Mouse (Mus musculus) cerebellum, adult 2 months (tissue): ENCODE measurements around the gene Grin3b. TPM values are rescaled to one million over a fixed set of nuclear protein-coding genes. Genes with fewer than 3 reads are reported as not detected.

ENCODE experiments used
- DNase-seq, 2 experiments: peaks; one replicate each; pipeline ENCODE4 v3.0.0; 2021
- H3K27ac ChIP-seq: fragments of 200-500 bp; 2 replicates; pipeline ENCODE4 v1.5.1; 2012; ENCODE audit warnings: low read length, control low read depth, inconsistent platforms; ENCODE audit not compliant: insufficient read depth
- H3K27me3 ChIP-seq: fragments of 200-500 bp; 2 replicates; pipeline ENCODE4 v1.6.1; 2012; ENCODE audit warnings: inconsistent platforms, mild to moderate bottlenecking, low read length, moderate library complexity; ENCODE audit not compliant: control insufficient read depth, insufficient read depth
- H3K4me1 ChIP-seq: fragments of 200-500 bp; 2 replicates; pipeline ENCODE4 v1.6.1; 2011; ENCODE audit warnings: low read length; ENCODE audit not compliant: control insufficient read depth, insufficient read depth
- H3K4me3 ChIP-seq: fragments of 200-500 bp; replicated peaks from 2 replicates; pipeline ENCODE3; 2011; ENCODE audit warnings: mild to moderate bottlenecking, low read depth, low read length, control low read depth; ENCODE audit not compliant: insufficient read depth
- CTCF ChIP-seq: fragments of 200-500 bp; IDR thresholded peaks from 2 replicates; pipeline ENCODE4 v1.5.1; 2011; ENCODE audit warnings: low read depth, mild to moderate bottlenecking, control low read depth, low read length, moderate library complexity, borderline replicate concordance; ENCODE audit not compliant: insufficient read depth
- POLR2A ChIP-seq: fragments of 200-500 bp; IDR thresholded peaks from 2 replicates; pipeline ENCODE4 v1.6.1; 2011; ENCODE audit warnings: low read length, control low read depth, borderline replicate concordance; ENCODE audit not compliant: insufficient read depth
- WGBS: fragments of 180-500 bp; shearing (Covaris S2); methylation state at CpG from one replicate; pipeline ENCODE4 v1.1.7; 2018; 5-methylcytosine and 5-hydroxymethylcytosine counted together
- polyA plus RNA-seq: library from polyadenylated mRNA; depleted of rRNA; stranded (reverse); fragments of >200 nt; gene quantifications from 2 replicates; pipeline ENCODE4 v1.2.3, GENCODE M21; 2012

Grin3b gene
- polyA plus RNA-seq, 1 experiment = 5.5 TPM

DNA sequence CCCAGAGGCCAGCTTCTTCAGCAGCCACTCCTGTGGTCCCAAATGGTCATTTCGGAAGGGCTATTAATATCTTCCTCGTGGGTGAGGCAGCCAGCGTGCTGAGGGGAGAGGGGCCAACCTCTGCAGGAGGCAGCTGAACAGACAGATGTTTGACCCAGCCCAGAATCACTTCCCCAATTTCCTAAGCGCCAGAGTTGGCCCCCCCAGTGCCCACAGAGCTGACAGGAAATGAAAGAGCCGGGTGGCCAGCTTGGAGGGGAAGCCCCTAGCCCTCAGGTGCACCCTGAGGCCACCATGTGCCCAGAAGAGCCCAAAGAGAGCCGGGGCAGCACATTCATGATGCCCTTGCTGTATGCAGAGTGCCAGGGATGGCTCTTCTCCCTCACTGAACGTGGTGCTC is 29.8 kb upstream of the Grin3b start:
- H3K27ac ChIP-seq = no peak overlapping the region
- H3K27me3 ChIP-seq = no peaks in the 10 kb centered on the region
- 43% methylated on average over 7 of the region's 7 CpGs for WGBS
- H3K4me1 ChIP-seq = peaks cover 20% of the 10 kb centered on the region
- TF ChIP-seq POLR2A (no peak), CTCF (no peak)
- no peak overlapping the region for H3K4me3 ChIP-seq
- DNase-seq = no peak

DNA sequence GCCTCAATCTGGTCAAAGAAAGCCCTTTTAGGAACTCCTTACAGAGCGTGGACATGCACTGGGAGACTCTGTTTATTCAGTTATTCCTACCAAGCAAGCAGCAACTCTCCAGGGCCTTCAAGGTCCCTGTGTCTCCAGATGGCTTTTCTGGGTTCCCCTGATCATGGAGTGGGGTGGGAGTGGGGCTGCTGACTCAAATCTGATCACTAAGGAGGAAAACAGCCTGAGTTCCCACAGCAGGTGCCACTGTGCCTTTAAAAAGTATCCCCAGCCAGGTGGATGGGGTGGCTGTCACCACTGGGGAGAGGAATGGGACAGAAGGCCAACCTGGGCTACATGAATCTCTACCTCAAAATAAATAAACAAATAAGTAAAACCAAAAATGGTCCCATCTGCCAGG is 27.5 kb upstream of the Grin3b start:
- 91% methylated on average over 1 of the region's 1 CpGs for WGBS

DNA sequence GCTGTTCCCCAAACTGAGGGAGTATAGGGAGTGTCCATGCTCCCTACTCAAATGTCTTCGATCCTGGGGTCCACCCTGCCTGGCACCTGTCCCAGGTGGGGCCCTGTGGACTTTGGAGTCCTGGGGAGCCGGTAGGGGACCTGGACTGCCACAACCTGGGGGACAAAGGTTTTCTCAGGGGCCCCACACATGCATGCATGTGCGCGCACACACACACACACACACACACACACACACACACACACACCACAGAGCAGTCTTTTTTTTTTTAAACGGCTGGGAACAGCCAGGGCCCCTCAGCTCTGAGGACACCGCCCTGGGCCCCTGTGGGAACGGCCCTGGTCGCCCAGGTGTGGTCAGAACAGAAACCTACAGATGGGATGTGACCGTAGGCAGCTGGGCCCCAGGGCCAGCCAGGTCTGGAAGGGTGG is 27.0 kb upstream of the Grin3b start:
- DNase-seq = no peak
- no peak overlapping the region for H3K27ac ChIP-seq
- no peak overlapping the region for H3K4me3 ChIP-seq
- no peak for TF ChIP-seq POLR2A
- no peak for TF ChIP-seq CTCF
- peaks cover 5% of the 10 kb centered on the region for H3K4me1 ChIP-seq
- no peaks in the 10 kb centered on the region for H3K27me3 ChIP-seq
- 79% methylated on average over 9 of the region's 9 CpGs for WGBS

More for the DNA sequence above, 27.5 kb upstream of the Grin3b start:
- no peak overlapping the region for H3K27ac ChIP-seq
- no peak for DNase-seq
- H3K4me3 ChIP-seq = no peak overlapping the region
- H3K27me3 ChIP-seq = no peaks in the 10 kb centered on the region
- H3K4me1 ChIP-seq = peaks cover 10% of the 10 kb centered on the region
- TF ChIP-seq POLR2A (no peak), CTCF (no peak)

DNA sequence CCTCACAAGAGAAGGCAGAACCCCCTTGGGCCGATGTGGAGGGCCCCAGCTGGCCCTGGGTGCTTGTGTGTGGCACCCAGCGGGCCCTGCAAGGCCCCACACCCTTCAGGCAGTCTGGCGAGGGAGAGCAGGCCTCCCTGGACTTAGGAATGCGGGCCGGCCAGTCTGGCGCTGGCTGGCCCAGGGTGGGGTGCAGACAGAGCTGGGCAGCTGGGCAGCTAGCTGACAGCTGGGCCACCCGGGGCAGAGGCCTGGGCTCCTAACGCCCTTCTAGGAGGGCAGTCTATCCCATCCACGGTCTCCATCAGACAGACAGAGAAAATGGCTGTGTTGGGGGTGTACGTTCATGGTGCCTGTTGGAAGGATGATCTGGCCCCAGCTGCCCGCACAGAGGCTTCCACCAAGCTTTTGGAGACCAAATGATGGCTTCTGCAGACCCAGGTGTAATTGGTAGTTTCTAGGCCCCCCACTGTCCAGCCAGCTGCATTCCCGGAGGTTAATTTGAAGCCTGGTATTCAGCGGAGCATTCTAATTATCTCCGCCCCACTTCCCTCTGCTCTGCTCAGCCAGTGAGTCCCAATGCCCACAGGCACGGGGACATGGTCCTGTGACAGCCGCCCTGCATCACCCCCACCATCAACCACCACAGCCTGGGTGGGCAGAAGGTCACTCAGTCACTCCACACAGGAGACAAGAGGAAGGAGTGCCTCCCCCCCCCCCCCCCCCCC is 24.8 kb upstream of the Grin3b start:
- Histone ChIP-seq H3K4me1 (peaks cover 5% of the 10 kb centered on the region), H3K27me3 (no peaks in the 10 kb centered on the region), H3K27ac (no peak overlapping the region), H3K4me3 (no peak overlapping the region)
- no peak for DNase-seq
- TF ChIP-seq POLR2A = no peak
- 37% methylated on average over 16 of the region's 16 CpGs for WGBS

DNA sequence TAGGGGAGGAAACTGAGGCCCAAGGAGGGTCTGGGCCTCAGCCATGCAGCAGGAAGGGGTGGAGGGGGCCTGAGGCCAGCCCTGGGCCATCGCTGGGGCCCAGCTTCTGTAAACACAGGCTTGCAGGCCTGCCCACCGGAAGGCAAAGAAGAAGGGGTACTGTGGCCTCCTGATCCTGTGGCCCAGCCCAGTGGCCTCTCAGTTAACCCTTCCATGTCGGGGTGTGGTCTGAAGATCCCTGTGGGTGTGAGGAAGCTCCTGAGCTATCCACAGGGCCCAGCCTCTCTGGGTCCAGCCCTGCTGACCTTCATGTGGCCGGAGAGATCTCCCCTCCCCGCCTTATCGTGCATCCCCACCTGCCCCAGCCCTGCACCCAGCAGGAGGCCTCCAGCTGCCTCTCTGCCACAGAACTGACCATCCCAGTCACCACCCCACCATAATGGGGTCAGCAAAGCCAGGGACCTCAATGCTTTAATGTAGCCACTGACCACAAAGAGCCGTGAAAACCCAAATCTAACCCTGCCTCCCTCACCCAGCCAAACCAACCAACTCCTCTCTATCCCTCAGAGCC is 23.7 kb upstream of the Grin3b start:
- TF ChIP-seq POLR2A = no peak
- TF ChIP-seq CTCF = no peak
- Histone ChIP-seq H3K27ac (no peak overlapping the region), H3K4me3 (no peak overlapping the region), H3K4me1 (peaks cover 5% of the 10 kb centered on the region), H3K27me3 (no peaks in the 10 kb centered on the region)
- 70% methylated on average over 7 of the region's 7 CpGs for WGBS
- no peak for DNase-seq

DNA sequence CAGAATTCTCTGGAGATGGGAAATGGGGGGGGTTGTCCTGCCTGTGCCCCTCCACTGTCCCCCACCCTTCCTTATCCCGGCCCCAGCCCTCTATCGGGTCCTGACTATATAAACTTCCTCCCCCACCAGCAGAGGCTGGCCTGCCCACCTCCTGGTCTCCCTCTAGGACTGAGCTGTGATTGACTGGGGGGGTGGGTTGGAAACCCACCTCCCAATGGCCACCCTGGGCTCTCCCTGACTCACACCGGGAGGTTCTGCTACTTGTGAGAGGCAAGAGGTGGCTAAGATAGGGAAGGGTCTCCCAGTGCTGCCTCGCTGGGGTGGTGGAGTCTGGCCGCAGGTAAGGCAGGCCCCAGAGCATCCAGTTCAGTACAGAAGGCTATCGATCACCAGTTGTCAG is 23.0 kb upstream of the Grin3b start:
- Histone ChIP-seq H3K4me1 (peaks cover 5% of the 10 kb centered on the region), H3K4me3 (no peak overlapping the region), H3K27ac (no peak overlapping the region), H3K27me3 (no peaks in the 10 kb centered on the region)
- TF ChIP-seq POLR2A (no peak), CTCF (no peak)
- 88% methylated on average over 6 of the region's 6 CpGs for WGBS
- DNase-seq = no peak

DNA sequence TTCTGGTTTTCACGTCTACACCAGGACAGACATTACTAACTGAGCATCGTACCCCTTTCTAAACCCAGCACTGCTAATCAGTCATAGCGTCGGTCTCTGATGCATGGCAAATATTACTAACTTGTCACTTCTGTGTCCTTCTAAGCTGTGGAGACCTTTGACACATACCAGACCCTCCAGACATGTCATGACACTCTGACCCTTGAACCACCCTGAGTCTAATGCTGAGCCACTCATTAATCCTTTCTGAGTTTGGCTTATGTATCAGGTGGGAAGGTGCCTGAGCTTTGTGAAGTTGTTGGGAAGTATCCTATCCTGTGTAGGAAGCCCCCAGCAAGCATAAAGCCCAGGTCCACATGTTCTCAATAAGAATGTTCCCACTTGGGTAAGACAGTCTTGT is 20.6 kb upstream of the Grin3b start:
- 92% methylated on average over 4 of the region's 4 CpGs for WGBS
- H3K4me1 ChIP-seq = peaks cover 5% of the 10 kb centered on the region
- no peak for DNase-seq
- no peaks in the 10 kb centered on the region for H3K27me3 ChIP-seq
- H3K4me3 ChIP-seq = no peak overlapping the region
- TF ChIP-seq CTCF (no peak), POLR2A (no peak)
- no peak overlapping the region for H3K27ac ChIP-seq

DNA sequence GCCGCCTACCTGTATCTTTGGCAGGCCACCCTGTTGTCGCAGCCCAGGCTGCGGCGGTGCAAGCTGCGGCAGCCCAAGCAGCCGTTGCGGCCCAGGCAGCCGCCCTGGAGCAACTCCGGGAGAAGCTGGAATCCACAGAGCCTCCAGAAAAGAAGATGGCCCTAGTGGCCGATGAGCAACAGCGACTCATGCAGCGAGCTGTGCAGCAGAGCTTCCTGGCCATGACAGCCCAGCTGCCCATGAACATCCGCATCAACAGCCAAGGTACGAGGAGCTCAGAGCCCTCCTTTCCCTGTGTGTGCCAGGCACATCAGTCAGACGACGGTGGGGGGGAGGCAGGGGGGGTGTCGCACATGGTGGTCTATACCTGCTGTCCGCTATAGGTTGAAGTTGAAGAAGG is 19.9 kb upstream of the Grin3b start:
- Histone ChIP-seq H3K27me3 (no peaks in the 10 kb centered on the region), H3K4me3 (no peak overlapping the region), H3K27ac (no peak overlapping the region), H3K4me1 (peaks cover 5% of the 10 kb centered on the region; the same call in 1 of the 2 replicates)
- no peak for TF ChIP-seq POLR2A
- TF ChIP-seq CTCF = no peak
- WGBS = 76% methylated on average over 18 of the region's 18 CpGs
- no peak for DNase-seq
